Mouse (Mus musculus): ENCODE results near the gene Cdh23.

The Cdh23 gene

GRCm38 (mm10) chr10:60310629-60311028 is 385.7 kb downstream of the Cdh23 start:
- DNase-seq: no peak

GRCm38 (mm10) chr10:60304854-60305628 is 391.2 kb downstream of the Cdh23 start:
- DNase-seq: peak; percentile 78 to 83

GRCm38 (mm10) chr10:60303419-60303818 is 392.9 kb downstream of the Cdh23 start:
- DNase-seq: no peak

GRCm38 (mm10) chr10:60299636-60300035 is 396.7 kb downstream of the Cdh23 start:
- no peak for DNase-seq

- DNase-seq: no peak
Measured at GRCm38 (mm10) chr10:60296027-60296426, 400.3 kb downstream of the Cdh23 start.

GRCm38 (mm10) chr10:60295356-60295755 is 400.9 kb downstream of the Cdh23 start:
- no peak for DNase-seq

- DNase-seq: peak in 1 of 2 experiments; percentile 30
Measured at GRCm38 (mm10) chr10:60294621-60295020, 401.7 kb downstream of the Cdh23 start.

GRCm38 (mm10) chr10:60292209-60292608 is 404.1 kb downstream of the Cdh23 start:
- no peak for DNase-seq

- DNase-seq: peak in 1 of 2 experiments; percentile 40
Measured at GRCm38 (mm10) chr10:60290739-60291110, 405.6 kb downstream of the Cdh23 start.

GRCm38 (mm10) chr10:60290026-60290738 is 406.1 kb downstream of the Cdh23 start:
- no peak for DNase-seq

GRCm38 (mm10) chr10:60289216-60289615 is 407.1 kb downstream of the Cdh23 start:
- no peak for DNase-seq

- no peak for DNase-seq
Measured at GRCm38 (mm10) chr10:60287726-60288125, 408.6 kb downstream of the Cdh23 start.

GRCm38 (mm10) chr10:60287161-60287560 is 409.1 kb downstream of the Cdh23 start:
- no peak for DNase-seq

GRCm38 (mm10) chr10:60286546-60286945 is 409.7 kb downstream of the Cdh23 start:
- DNase-seq: no peak

GRCm38 (mm10) chr10:60285676-60286372 is 410.5 kb downstream of the Cdh23 start:
- peak; percentile 60 to 74 for DNase-seq

- DNase-seq: no peak
Measured at GRCm38 (mm10) chr10:60285183-60285582, 411.1 kb downstream of the Cdh23 start.

GRCm38 (mm10) chr10:60284676-60285111 is 411.6 kb downstream of the Cdh23 start:
- no peak for DNase-seq

- no peak for DNase-seq
Measured at GRCm38 (mm10) chr10:60284248-60284647, 412.0 kb downstream of the Cdh23 start.

GRCm38 (mm10) chr10:60282116-60283014 is 413.9 kb downstream of the Cdh23 start:
- no peak for DNase-seq

- DNase-seq: no peak
Measured at GRCm38 (mm10) chr10:60281571-60282050, 414.7 kb downstream of the Cdh23 start.

GRCm38 (mm10) chr10:60280353-60280752 is 415.9 kb downstream of the Cdh23 start:
- DNase-seq: no peak

- peak; percentile 53 to 71 for DNase-seq
Measured at GRCm38 (mm10) chr10:60279941-60280301, 416.4 kb downstream of the Cdh23 start.
